In the genomic region with DNA sequence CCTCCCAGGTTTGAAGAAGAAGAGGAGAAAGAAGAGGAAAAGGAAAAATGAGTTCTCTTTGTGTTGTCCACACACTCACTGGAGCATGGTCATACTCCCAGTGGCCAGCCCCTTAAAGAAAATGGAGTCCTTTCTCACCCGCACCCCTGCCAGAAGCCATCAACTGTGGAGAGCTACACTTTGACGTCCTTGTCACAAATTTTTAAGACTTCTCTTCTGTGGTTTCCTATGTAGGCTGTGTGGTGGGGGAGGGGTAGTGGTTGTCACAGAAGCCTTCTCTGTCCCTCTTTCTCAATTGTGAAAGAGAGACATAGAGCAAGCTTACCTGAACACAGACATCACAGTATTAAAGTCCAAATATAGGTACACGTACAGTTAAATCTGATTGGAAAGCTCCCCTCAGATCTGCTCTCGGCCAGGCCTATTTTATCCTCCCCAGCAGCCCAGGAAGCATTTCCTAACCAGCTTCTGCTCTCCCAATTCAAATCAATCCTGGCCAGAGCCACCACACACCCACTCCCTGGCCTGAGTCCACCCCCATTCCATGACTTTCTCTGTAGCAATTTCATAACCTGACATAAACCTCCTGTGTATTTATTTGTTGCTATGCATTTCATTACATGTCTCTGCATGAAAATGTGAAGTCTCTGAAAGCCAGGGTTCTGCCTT, we compare ENCODE assay signal across 10 mouse cellular contexts.
DNase-seq lines count a peak whose midpoint lies in the region; ATAC-seq and TF ChIP-seq lines count a peak whose summit lies in the region.
"Had no signal": no experiment of that assay in that cellular context is flagged by ENCODE, and none has a peak within 500 bp of the region (broad histone marks: within the 10 kb centered on the region; RNA-seq: fewer than 3 reads in every experiment).

No protein-coding gene starts in this region.

- no peaks in the 10 kb centered on the region for H3K79me2 ChIP-seq in CH12.LX (replicated peaks; ENCODE audit: control insufficient read depth, extremely low read depth, insufficient read depth, poor library complexity, severe bottlenecking)

- no peak overlapping the region for H3K9ac ChIP-seq in heart, embryonic 12.5 days
- H3K9ac ChIP-seq in CH12.LX (ENCODE audit: insufficient read depth, low read depth), result no peak overlapping the region
- H3K9ac ChIP-seq in limb, embryonic 12.5 days (replicated peaks), result no peak overlapping the region
- H3K9ac ChIP-seq in hindbrain, embryonic 16.5 days (ENCODE audit: low read depth, low read length), result no peak overlapping the region
- H3K9ac ChIP-seq in kidney, embryonic 14.5 days (ENCODE audit: low read depth, low read length), result no peak overlapping the region
- H3K9ac ChIP-seq: embryonic facial prominence, embryonic 12.5 days; hindbrain, embryonic 13.5 days had no signal

- H3K9me3 ChIP-seq in heart, embryonic 12.5 days (replicated peaks), result no peaks in the 10 kb centered on the region
- no peaks in the 10 kb centered on the region for H3K9me3 ChIP-seq in CH12.LX (replicated peaks; ENCODE audit: low read length)
- no peaks in the 10 kb centered on the region for H3K9me3 ChIP-seq in limb, embryonic 12.5 days
- H3K9me3 ChIP-seq in hindbrain, embryonic 16.5 days (ENCODE audit: control insufficient read depth, low read length), result no peaks in the 10 kb centered on the region
- no peaks in the 10 kb centered on the region for H3K9me3 ChIP-seq in kidney, embryonic 14.5 days (ENCODE audit: control insufficient read depth, low read length)
- H3K9me3 ChIP-seq: embryonic facial prominence, embryonic 12.5 days; hindbrain, embryonic 13.5 days had no signal

- H3K4me2 ChIP-seq in heart, embryonic 12.5 days, result no peak overlapping the region
- no peak overlapping the region for H3K4me2 ChIP-seq in CH12.LX (ENCODE audit: insufficient read depth, low read depth, poor library complexity, severe bottlenecking)
- H3K4me2 ChIP-seq in limb, embryonic 12.5 days, result no peak overlapping the region
- no peak overlapping the region for H3K4me2 ChIP-seq in hindbrain, embryonic 16.5 days (ENCODE audit: low read length)
- H3K4me2 ChIP-seq in kidney, embryonic 14.5 days (replicated peaks; ENCODE audit: low read depth, low read length), result no peak overlapping the region
- H3K4me2 ChIP-seq: embryonic facial prominence, embryonic 12.5 days; hindbrain, embryonic 13.5 days had no signal

- H3K4me1 ChIP-seq in heart, embryonic 12.5 days (replicated peaks), result no peaks in the 10 kb centered on the region
- H3K4me1 ChIP-seq in CH12.LX (ENCODE audit: control insufficient read depth in 1 of 2, insufficient read depth in 2 of 2), result peaks cover 9 to 48% of the 10 kb centered on the region in 2 experiments; a peak in 3 of 4 replicates
- H3K4me1 ChIP-seq in limb, embryonic 12.5 days (replicated peaks), result peaks cover under 1% of the 10 kb centered on the region
- no peaks in the 10 kb centered on the region for H3K4me1 ChIP-seq in hindbrain, embryonic 16.5 days (ENCODE audit: control insufficient read depth, insufficient read depth, low read depth, low read length)
- H3K4me1 ChIP-seq in kidney, embryonic 14.5 days (ENCODE audit: control insufficient read depth, insufficient read depth, low read length), result no peaks in the 10 kb centered on the region
- H3K4me1 ChIP-seq: embryonic facial prominence, embryonic 12.5 days had no signal

- TF ChIP-seq EP300 in CH12.LX (IDR thresholded peaks at IDR 0.05; ENCODE audit: low read length), result no peak

- DNase-seq in heart, adult 9 months (ENCODE audit: low spot score in 2 of 2), result peak; percentile 16 to 58
- peak; percentile 37 for DNase-seq in CH12.LX (ENCODE audit: extremely low read depth)
- peak; percentile 22 for DNase-seq in gastrocnemius, postnatal 10 days

- no peak overlapping the region for H3K27ac ChIP-seq in heart, embryonic 12.5 days (ENCODE audit: poor library complexity, severe bottlenecking)
- H3K27ac ChIP-seq in CH12.LX (ENCODE audit: insufficient read depth, low read depth), result no peak overlapping the region
- H3K27ac ChIP-seq in limb, embryonic 12.5 days, result 0 out of 2 replicates have a peak overlapping the region, but pooled peaks have one; percentile 1
- no peak overlapping the region for H3K27ac ChIP-seq in hindbrain, embryonic 16.5 days (ENCODE audit: low read depth, low read length)
- no peak overlapping the region for H3K27ac ChIP-seq in kidney, embryonic 14.5 days (ENCODE audit: low read depth, low read length)
- H3K27ac ChIP-seq: embryonic facial prominence, embryonic 12.5 days; hindbrain, embryonic 13.5 days had no signal

- dilution Hi-C loops in CH12.LX (cut with MboI; ENCODE audit: extremely low pct_ligation_motif_present, extremely low pct_unique_long_range_greater_than_20kb, low sequenced_read_pairs), result no loop called here

- in situ Hi-C loops in CH12.LX (cut with MboI; ENCODE audit: low pct_ligation_motif_present, low pct_unique_long_range_greater_than_20kb, low sequenced_read_pairs), result loop anchor here (10.0 kb wide), 1 partner anchor 84 kb away; no protein-coding TSS in a partner anchor

- no peaks in the 10 kb centered on the region for H3K36me3 ChIP-seq in heart, embryonic 12.5 days
- no peaks in the 10 kb centered on the region for H3K36me3 ChIP-seq in CH12.LX (replicated peaks in 1 of 2; ENCODE audit: control insufficient read depth in 1 of 2, insufficient read depth in 1 of 2, low read length in 1 of 2)
- H3K36me3 ChIP-seq in limb, embryonic 12.5 days, result no peaks in the 10 kb centered on the region
- no peaks in the 10 kb centered on the region for H3K36me3 ChIP-seq in hindbrain, embryonic 16.5 days (ENCODE audit: control insufficient read depth, insufficient read depth, low read length)
- no peaks in the 10 kb centered on the region for H3K36me3 ChIP-seq in kidney, embryonic 14.5 days (ENCODE audit: control insufficient read depth, insufficient read depth, low read length)
- H3K36me3 ChIP-seq: embryonic facial prominence, embryonic 12.5 days; hindbrain, embryonic 13.5 days had no signal

- TF ChIP-seq POLR2A in CH12.LX (IDR thresholded peaks at IDR 0.05; ENCODE audit: low read depth, low read length), result no peak

- ATAC-seq in heart, embryonic 12.5 days (ENCODE audit: insufficient number of reproducible peaks, low FRiP score), result no peak
- no peak for ATAC-seq in limb, embryonic 12.5 days (ENCODE audit: insufficient number of reproducible peaks, insufficient read depth, low FRiP score, low TSS enrichment, low read depth)
- ATAC-seq in CD4-positive, CD25-positive, alpha-beta regulatory T cell, adult 4 months, result no peak
- no peak for ATAC-seq in hindbrain, embryonic 16.5 days
- no peak for ATAC-seq in kidney, embryonic 14.5 days (ENCODE audit: low FRiP score, low TSS enrichment)

- 59% methylated on average over 4 of the region's 4 CpGs for WGBS in heart, embryonic 12.5 days
- WGBS in limb, embryonic 12.5 days, result 62% methylated on average over 4 of the region's 4 CpGs
- WGBS in hindbrain, embryonic 16.5 days, result 56% methylated on average over 4 of the region's 4 CpGs
- WGBS in kidney, embryonic 14.5 days, result 54% methylated on average over 4 of the region's 4 CpGs

- no peaks in the 10 kb centered on the region for H3K27me3 ChIP-seq in heart, embryonic 12.5 days (replicated peaks)
- no peaks in the 10 kb centered on the region for H3K27me3 ChIP-seq in CH12.LX (replicated peaks)
- no peaks in the 10 kb centered on the region for H3K27me3 ChIP-seq in limb, embryonic 12.5 days
- no peaks in the 10 kb centered on the region for H3K27me3 ChIP-seq in hindbrain, embryonic 16.5 days (replicated peaks; ENCODE audit: control insufficient read depth, insufficient read depth, low read length)
- H3K27me3 ChIP-seq in kidney, embryonic 14.5 days (ENCODE audit: control insufficient read depth, insufficient read depth, low read length), result no peaks in the 10 kb centered on the region
- H3K27me3 ChIP-seq: embryonic facial prominence, embryonic 12.5 days; hindbrain, embryonic 13.5 days had no signal

- no peak overlapping the region for H3K4me3 ChIP-seq in heart, embryonic 12.5 days
- H3K4me3 ChIP-seq in CH12.LX (replicated peaks in 1 of 3; ENCODE audit: low read depth in 2 of 3, low read length in 2 of 3, poor library complexity in 1 of 3), result no peak overlapping the region
- no peak overlapping the region for H3K4me3 ChIP-seq in limb, embryonic 12.5 days (replicated peaks)
- H3K4me3 ChIP-seq in hindbrain, embryonic 16.5 days (ENCODE audit: low read length), result no peak overlapping the region
- no peak overlapping the region for H3K4me3 ChIP-seq in kidney, embryonic 14.5 days (ENCODE audit: low read length)
- H3K4me3 ChIP-seq: embryonic facial prominence, embryonic 12.5 days; hindbrain, embryonic 13.5 days had no signal

- TF ChIP-seq CTCF in CH12.LX (conservative IDR thresholded peaks at IDR 0.05 in 1 of 2, IDR thresholded peaks at IDR 0.05 in 1 of 2; ENCODE audit: low read depth in 2 of 2, low read length in 2 of 2), result no peak

- no peak for TF ChIP-seq RAD21 in CH12.LX (IDR thresholded peaks at IDR 0.05; ENCODE audit: low read depth, low read length)

TF ChIP-seq in CH12.LX, 34 proteins besides CTCF, POLR2A, EP300 and RAD21:
- no peak for TF ChIP-seq ZKSCAN1 (IDR thresholded peaks at IDR 0.05; ENCODE audit: borderline replicate concordance, low read depth, low read length)
